Mouse (Mus musculus): ENCODE data around the gene Mrps22. TPM values are rescaled to one million over a fixed set of nuclear protein-coding genes. Genes with fewer than 3 reads are reported as not detected.

Gene Mrps22
- polyA plus RNA-seq, 1 experiment from 2014 or later: 76.3 TPM

DNA sequence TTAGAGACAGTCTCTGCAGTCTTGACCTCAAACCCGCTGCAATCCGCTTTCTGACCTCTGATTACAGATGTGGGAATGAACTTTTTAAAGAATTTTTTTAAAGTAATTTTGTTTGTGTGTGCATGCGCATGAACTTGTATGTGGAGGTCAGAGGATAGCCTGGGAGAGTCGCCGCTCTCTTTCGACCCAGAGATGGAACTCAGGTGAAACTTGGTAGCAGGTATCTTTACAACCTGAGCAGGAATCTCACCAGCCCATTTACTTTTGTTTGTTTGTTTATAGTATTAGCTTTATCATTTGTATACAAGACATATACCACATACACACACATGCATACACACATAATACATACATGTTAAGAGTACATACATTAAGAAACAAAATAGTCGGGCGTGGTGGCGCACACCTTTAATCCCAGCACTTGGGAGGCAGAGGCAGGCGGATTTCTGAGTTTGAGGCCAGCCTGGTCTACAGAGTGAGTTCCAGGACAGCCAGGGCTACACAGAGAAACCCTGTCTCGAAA lies 438 bp upstream of the Mrps22 start:
- H3K27ac ChIP-seq (ENCODE audit: low read depth, low read length): no peak overlapping the region
- no peaks in the 10 kb centered on the region; the same call in 1 of the 2 replicates for H3K4me1 ChIP-seq (replicated peaks; ENCODE audit: control insufficient read depth, insufficient read depth, low read length)
- H3K36me3 ChIP-seq (ENCODE audit: control insufficient read depth, insufficient read depth, low read length): no peaks in the 10 kb centered on the region; the same call in 1 of the 2 replicates
- no peak; the same call in 1 of the 2 replicates for ATAC-seq (replicated peaks; ENCODE audit: low FRiP score)
- no peaks in the 10 kb centered on the region for H3K9me3 ChIP-seq (ENCODE audit: control insufficient read depth, low read length)
- H3K4me2 ChIP-seq (ENCODE audit: low read depth, low read length, severe bottlenecking): peak overlapping the region; percentile 51
- peak overlapping the region; percentile 75 for H3K9ac ChIP-seq (ENCODE audit: low read length)
- H3K4me3 ChIP-seq (ENCODE audit: low read depth, low read length): peak overlapping the region; percentile 87
- H3K27me3 ChIP-seq (ENCODE audit: control insufficient read depth, insufficient read depth, low read length): no peaks in the 10 kb centered on the region
- 53% methylated on average over 11 of the region's 11 CpGs for WGBS
- no peak for DNase-seq (ENCODE audit: low spot score)

DNA sequence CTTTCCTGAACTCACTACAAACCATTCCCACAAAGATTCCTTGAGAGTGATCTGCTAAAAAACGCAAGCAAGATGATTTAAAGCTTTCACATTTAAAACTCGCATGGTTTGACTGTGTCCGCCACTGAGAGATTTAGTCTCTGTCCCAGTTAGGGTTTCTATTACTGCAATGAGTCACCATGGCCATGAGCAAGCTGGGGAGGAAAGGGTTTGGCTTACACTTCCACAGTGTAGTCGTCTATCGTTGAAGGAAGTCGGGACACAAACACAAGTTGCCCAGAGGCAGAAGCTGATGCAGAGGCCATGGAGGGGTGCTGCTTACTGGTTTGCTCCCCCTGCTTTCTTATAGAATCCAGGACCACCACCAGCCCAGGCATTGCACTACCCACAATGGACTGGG lies 1.4 kb downstream of the Mrps22 start:
- Histone ChIP-seq H3K4me2 (ENCODE audit: low read depth, low read length, severe bottlenecking) (no peak overlapping the region), H3K36me3 (ENCODE audit: control insufficient read depth, insufficient read depth, low read length) (no peaks in the 10 kb centered on the region; the same call in 1 of the 2 replicates), H3K9me3 (ENCODE audit: control insufficient read depth, low read length) (no peaks in the 10 kb centered on the region), H3K4me1 (replicated peaks; ENCODE audit: control insufficient read depth, insufficient read depth, low read length) (no peaks in the 10 kb centered on the region; the same call in 1 of the 2 replicates), H3K9ac (ENCODE audit: low read length) (no peak overlapping the region), H3K27ac (ENCODE audit: low read depth, low read length) (no peak overlapping the region), H3K27me3 (ENCODE audit: control insufficient read depth, insufficient read depth, low read length) (no peaks in the 10 kb centered on the region), H3K4me3 (ENCODE audit: low read depth, low read length) (no peak overlapping the region)
- WGBS: 85% methylated on average over 6 of the region's 6 CpGs
- DNase-seq (ENCODE audit: low spot score) (no peak), ATAC-seq (replicated peaks; ENCODE audit: low FRiP score) (no peak)

DNA sequence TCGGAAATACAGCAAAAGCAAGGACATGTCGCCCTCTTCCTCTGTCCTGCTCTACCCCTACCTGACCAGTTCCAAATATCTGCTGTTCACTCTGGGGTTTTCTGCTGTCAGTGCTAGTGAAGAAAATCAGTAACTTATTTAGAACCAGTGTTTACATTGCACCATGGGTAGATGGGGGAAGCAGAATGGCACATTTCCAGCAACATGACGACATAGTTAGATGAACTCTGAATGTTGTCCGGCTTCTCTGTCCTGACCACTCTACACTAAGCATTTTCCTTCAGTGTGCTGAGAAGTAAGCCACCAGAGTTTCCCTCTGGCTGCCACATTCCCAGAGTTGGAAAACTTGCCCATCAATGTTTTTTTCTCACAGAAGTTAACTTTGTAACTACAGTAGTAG lies 17.6 kb downstream of the Mrps22 start:
- Histone ChIP-seq H3K9me3 (ENCODE audit: control insufficient read depth, low read length) (no peaks in the 10 kb centered on the region), H3K4me3 (ENCODE audit: low read depth, low read length) (no peak overlapping the region), H3K27ac (ENCODE audit: low read depth, low read length) (no peak overlapping the region), H3K4me1 (replicated peaks; ENCODE audit: control insufficient read depth, insufficient read depth, low read length) (no peaks in the 10 kb centered on the region), H3K9ac (ENCODE audit: low read length) (no peak overlapping the region), H3K27me3 (ENCODE audit: control insufficient read depth, insufficient read depth, low read length) (no peaks in the 10 kb centered on the region), H3K4me2 (ENCODE audit: low read depth, low read length, severe bottlenecking) (no peak overlapping the region), H3K36me3 (ENCODE audit: control insufficient read depth, insufficient read depth, low read length) (peaks cover 14% of the 10 kb centered on the region; the same call in 1 of the 2 replicates)
- ATAC-seq (replicated peaks; ENCODE audit: low FRiP score) (no peak), DNase-seq (ENCODE audit: low spot score) (no peak)
- whole genome bisulfite sequencing: 94% methylated on average over 4 of the region's 4 CpGs

DNA sequence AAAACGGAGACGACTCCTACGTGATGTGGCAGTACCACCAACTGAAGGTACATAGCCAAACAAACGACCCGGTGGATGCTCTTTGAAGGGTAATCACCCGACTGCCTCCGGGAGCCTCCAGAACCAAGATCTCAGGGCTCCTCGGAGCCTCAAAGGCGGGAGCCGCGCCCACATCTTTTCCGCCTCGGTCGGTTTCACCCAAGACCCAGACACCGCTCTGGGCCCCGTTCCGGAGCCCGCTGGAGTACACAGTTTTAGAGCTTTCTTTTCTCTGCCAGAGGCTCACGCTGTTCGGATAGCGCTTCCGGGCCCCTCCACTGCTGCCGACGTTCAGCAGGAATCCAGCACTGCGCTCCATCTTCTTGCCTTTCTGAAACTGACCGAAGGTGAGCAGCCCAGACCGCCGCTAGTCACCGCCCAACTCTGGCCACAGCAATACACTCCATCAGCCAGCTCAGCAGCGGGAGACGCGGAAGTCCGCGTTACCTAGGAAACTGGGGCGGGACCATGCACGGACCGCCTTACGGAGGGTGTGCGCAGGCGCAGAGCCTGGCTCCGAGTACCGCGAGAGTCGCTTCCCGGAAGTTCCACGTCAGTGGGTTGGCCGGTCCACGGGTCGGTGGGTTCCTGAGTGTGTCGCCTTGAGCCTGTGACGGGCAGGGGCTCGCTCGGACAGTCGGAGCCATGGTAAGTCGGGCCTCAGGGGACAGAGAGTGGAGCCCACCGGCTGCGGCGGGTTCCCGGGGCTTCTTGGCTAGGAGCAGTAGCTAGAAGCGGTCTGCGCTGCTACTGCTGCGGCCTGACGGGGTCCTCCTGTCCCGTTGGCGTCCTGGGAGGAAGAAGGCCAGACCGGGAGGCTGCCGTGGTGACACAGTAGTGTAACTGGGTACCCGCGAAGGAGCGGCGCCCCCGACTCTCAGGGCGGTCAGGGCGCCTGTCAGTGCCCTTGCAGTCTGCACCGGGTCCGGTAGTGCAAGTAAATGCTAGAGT lies 38.0 kb downstream of the Mrps22 start, which contains the start of gene Copb2:
Copb2 (plus strand) TSS at position 585 of the 990 bp plus-strand sequence.
- Histone ChIP-seq H3K4me2 (ENCODE audit: low read depth, low read length, severe bottlenecking) (peak within 1 kb of the TSS; percentile 85), H3K27me3 (ENCODE audit: control insufficient read depth, insufficient read depth, low read length) (no peaks in the 10 kb centered on the region), H3K27ac (ENCODE audit: low read depth, low read length) (peak within 1 kb of the TSS; percentile 65; the same call in 1 of the 2 replicates), H3K9ac (ENCODE audit: low read length) (peak within 1 kb of the TSS; percentile 84), H3K4me3 (ENCODE audit: low read depth, low read length) (peak within 1 kb of the TSS; percentile 93), H3K9me3 (ENCODE audit: control insufficient read depth, low read length) (no peaks in the 10 kb centered on the region), H3K4me1 (replicated peaks; ENCODE audit: control insufficient read depth, insufficient read depth, low read length) (no peaks in the 10 kb centered on the region), H3K36me3 (ENCODE audit: control insufficient read depth, insufficient read depth, low read length) (no peaks in the 10 kb centered on the region)
- peak; percentile 99 for DNase-seq (ENCODE audit: low spot score)
- ATAC-seq (replicated peaks; ENCODE audit: low FRiP score): peak; percentile 100
- under 1% methylated on average over 76 of the region's 76 CpGs for WGBS

DNA sequence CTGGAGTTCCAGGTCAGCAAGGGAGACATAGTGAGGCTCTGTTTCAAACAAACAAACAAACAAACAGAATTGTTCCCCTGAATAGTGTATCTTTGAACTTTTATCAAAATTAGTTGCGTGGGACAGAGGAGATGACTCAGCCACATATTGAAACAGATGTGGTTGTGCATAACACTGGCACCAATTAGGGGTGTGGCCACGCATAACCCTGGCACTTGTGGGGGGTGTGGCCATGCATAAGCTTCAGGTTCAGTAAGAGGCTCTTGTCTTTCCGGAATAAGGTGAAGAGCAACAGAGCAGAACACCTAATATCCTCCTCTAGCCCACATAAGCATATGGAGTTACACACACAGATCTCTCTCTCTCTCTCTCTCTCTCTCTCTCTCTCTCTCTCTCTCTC lies 57.4 kb downstream of the Mrps22 start:
- WGBS: 79% methylated on average over 3 of the region's 3 CpGs
- H3K9me3 ChIP-seq (ENCODE audit: control insufficient read depth, low read length): no peaks in the 10 kb centered on the region
- no peak overlapping the region for H3K27ac ChIP-seq (ENCODE audit: low read depth, low read length)
- ATAC-seq (replicated peaks; ENCODE audit: low FRiP score) (no peak), DNase-seq (ENCODE audit: low spot score) (no peak)
- no peak overlapping the region for H3K9ac ChIP-seq (ENCODE audit: low read length)
- no peak overlapping the region for H3K4me2 ChIP-seq (ENCODE audit: low read depth, low read length, severe bottlenecking)
- H3K4me1 ChIP-seq (replicated peaks; ENCODE audit: control insufficient read depth, insufficient read depth, low read length): no peaks in the 10 kb centered on the region
- H3K27me3 ChIP-seq (ENCODE audit: control insufficient read depth, insufficient read depth, low read length): no peaks in the 10 kb centered on the region
- H3K4me3 ChIP-seq (ENCODE audit: low read depth, low read length): no peak overlapping the region
- H3K36me3 ChIP-seq (ENCODE audit: control insufficient read depth, insufficient read depth, low read length): no peaks in the 10 kb centered on the region

Other genes with a start within 250 kb of the Mrps22 start
- gene Rbp1, start 178.7 kb downstream of the Mrps22 start, polyA plus RNA-seq (2014; fragmentation: Nextera tagmentation; extraction: Ambion mirVana): 24.5 and 29.5 TPM in 2 replicates
- not detected in 2 replicates for gene Rbp2, start 115.5 kb downstream of the Mrps22 start, polyA plus RNA-seq (2014; fragmentation: Nextera tagmentation; extraction: Ambion mirVana)
- 160 and 161 TPM in 2 replicates for gene Copb2, start 37.9 kb downstream of the Mrps22 start, polyA plus RNA-seq (2014; fragmentation: Nextera tagmentation; extraction: Ambion mirVana)
- not detected in 2 replicates for gene Prr23a1, start 240.8 kb upstream of the Mrps22 start, polyA plus RNA-seq (2014; fragmentation: Nextera tagmentation; extraction: Ambion mirVana)

All from forebrain, embryonic 11.5 days (tissue).